Mouse (Mus musculus) neutrophil, adult 5-6 weeks (primary cell): ENCODE data around the gene Lrrc75a. TPM values are rescaled to one million over a fixed set of nuclear protein-coding genes. Genes with fewer than 3 reads are reported as not detected.
A peak's percentile ranks its signal among the peaks of the same experiment; 100 is the strongest.

ENCODE experiments used
- ATAC-seq: fragments of 151-379, 151-347 bp; 2 replicates; pipeline ENCODE4 v1.8.0; 2017; ENCODE audit warnings: mild to moderate bottlenecking, moderate TSS enrichment; ENCODE audit not compliant: insufficient number of reproducible peaks, poor library complexity, low FRiP score, severe bottlenecking; ENCODE audit errors: extremely low read depth
- total RNA-seq: library from RNA; stranded (forward); fragments of 200-1000 nt; gene quantifications from 2 replicates; pipeline ENCODE4 v1.2.3, GENCODE M21; 2017

The Lrrc75a gene
- total RNA-seq, 1 experiment from 2014 or later = 3.4 TPM

DNA sequence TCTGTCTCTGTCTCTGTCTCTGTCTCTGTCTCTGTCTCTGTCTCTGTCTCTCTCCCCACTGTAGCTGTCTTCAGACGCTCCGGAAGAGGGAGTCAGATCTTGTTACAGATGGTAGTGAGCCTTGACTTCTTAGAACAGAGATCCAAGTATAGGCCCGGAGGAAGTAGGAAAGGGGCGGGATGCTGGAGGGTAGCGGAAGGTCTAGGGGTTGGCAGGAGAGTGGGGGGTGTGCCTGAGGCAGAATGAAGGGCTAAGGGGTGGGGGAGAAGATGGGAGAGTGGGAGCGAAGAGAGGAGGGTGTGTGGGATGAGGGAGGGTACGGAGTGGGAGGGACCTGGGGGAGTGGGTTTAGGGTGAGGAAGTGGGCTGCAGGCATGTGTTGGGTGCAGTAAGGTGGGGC lies 82.6 kb downstream of the Lrrc75a start:
- no peak for ATAC-seq

DNA sequence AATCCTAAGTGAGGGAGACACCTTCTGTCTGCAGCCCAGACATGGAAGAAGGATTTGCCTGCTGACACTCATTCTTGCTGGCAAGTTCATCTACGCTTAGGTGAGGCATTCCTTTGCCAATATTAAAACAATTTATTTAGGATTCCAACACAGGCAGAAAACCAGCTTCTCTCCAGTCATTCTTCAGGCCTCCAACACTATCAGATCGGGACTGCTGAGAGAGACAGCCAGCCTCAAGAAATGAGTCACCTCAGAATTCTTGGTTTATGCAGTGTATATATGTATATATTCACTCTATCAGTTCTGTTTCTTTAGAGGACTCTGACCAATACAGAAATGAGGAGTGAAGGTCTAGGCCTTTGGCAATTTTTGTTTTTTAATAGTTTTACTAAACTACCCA lies 84.7 kb downstream of the Lrrc75a start:
- ATAC-seq = no peak

DNA sequence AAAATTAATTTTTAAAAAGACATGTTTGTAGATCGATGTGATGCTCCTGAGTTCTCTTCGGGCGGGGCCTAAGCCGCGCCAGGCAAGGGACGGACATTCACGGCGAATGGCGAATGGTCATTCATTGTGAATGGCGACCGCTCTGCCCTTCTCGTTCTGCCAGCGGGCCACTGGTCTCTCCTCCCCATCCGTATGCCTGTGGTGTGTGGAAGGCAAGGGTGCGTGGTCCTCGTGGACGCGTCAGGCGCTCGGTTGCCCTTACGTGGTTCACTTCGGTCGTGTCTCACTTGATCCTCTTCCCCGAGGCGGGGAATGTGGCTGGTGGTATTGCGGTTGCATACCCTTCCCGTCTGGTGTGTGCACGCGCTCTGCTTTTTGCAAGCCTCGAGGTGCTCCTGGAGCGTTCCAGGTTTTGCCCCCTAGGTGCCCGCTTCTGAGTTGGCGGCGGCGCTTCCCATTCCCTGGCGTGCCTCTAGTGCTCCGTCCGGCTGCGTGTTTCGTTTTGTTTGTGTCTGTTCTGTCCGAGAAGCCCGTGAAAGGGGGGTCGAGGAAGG lies 87.8 kb downstream of the Lrrc75a start:
- ATAC-seq = 0 out of 2 replicates have a peak, but pooled peaks have one; percentile 23

DNA sequence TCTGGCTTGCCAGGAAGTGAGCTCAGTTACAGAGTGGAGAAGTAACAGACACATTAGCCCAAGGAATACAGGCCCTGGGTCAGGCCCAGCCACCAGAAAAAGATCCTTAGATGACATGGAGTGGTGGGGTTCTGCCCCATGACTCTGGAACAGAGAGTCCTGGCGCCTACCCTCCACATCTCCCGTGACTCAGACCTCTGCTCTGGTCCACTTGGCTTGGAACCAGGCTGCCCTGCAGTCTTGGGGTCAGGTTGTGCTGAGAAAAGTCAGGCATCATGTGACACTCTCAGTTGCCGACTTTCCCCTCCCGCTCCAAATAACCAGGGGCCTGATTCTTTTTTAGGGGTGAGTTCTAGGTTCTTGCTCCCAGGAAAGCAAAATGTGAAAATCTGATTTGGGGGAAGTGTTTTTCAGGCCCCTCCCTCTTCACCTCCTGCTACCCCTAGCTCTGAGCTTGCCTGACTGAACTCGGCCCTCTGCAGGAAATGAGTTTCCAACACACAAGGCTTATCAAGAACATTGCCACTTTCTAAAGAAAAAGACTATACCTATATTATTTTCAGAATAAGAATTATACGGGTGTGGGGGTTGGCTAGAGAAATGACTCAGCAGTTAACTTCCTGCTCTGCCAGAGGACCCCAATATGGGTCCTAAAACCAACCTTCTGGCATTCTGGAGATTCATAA lies 89.2 kb downstream of the Lrrc75a start:
- no peak for ATAC-seq

DNA sequence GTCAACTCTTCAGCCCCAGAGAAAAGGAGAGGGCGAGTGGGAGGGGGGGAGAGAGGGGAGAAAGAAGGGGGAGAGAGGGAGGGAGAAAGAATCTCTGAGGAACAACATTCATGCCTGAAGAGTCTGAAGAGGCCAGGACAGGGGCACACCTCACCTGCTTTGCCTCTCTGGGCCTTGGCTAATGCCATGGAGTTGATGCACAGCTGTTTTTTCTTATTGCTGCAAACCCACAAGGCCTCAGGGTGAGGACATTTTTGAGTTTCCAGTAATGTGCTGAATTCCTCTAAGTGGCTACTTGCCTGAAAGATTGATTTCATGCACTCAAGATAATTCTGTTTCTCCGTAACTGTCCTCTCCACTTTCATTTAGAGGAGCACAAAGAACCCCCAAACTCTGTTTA lies 90.2 kb downstream of the Lrrc75a start:
- no peak for ATAC-seq

DNA sequence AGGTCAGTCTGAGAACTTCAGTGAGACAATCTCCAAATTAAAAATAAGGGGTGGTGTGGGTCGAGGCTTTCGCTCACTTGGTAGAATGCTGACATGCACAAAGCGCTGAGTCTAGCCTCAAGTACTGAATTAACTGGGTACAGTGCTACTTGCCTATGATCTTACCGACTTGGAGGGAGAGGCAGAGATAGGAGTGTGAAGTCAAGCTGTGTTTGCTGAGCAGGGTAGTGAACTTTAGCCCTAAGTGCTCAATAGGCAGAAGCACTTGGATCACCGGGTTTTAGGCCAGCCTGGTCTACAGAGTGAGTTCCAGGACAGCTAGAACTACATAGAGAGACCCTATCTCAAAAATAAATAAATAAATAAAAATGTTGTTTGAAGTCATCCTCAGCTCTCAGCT lies 91.1 kb downstream of the Lrrc75a start:
- ATAC-seq = no peak

DNA sequence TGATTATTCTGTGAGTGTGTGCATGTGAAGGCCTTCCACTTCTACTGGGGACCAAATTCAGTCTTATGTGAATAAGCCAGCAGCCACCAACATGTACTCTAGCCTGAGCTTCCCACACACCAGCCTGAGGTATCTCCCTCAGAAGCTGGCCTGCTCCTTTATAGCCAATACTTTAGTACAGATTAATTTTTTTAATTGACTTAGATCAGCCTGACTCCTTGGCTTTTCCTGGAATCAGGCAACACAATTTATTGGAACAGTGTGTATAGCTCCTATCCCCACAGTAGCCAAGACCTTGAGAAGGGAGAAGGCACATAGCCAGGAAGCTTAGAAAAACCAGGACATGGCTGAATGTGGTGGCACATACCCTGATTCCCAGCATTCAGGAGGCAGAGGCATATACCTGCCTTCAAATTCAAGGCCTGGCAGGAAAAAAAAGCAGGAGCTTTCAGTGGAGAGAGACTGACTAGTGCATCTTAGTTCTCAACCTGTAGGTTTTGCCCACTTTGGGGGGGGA lies 92.4 kb downstream of the Lrrc75a start:
- ATAC-seq = no peak

DNA sequence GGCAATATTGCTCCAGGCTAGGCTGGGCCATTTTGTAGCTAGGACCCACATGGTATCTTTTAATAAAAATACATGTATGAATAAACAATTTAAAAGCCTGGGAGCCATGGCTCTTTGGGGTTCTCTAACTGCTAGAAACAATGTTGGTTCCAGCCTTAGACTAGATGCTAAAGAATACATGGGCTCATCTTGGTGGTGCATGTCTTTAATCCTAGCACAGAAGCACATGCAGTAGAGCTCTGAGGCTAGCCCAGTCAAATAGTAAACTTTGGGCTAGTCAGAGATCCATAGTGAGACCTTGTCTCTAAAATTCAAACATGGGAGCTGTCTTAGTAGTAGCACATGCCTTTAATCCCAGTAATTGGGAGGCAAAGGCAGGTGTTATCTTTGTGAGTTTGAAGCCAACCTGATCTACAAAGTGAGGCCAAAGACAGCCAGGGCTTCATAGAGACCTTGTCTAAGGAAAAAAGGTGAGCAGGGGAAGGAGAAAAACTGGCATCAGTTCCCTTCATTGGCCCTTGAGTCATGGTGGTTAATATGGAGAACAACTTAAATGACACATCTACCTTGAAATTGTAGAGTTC lies 93.3 kb downstream of the Lrrc75a start:
- ATAC-seq = no peak

Other genes with a start within 250 kb of the Lrrc75a start
- gene Pigl, start 190.1 kb downstream of the Lrrc75a start, total RNA-seq = 9.9 and 13.9 TPM in 2 replicates
- 448 and 551 TPM in 2 replicates for gene Ncor1, start 190.0 kb downstream of the Lrrc75a start, total RNA-seq
- gene Cenpv, start 109.3 kb downstream of the Lrrc75a start, total RNA-seq = 1.7 and 9.0 TPM in 2 replicates
- 1,420 and 1,558 TPM in 2 replicates for gene Ubb, start 97.4 kb downstream of the Lrrc75a start, total RNA-seq
- 62.7 and 66.9 TPM in 2 replicates for gene Trpv2, start 74.0 kb downstream of the Lrrc75a start, total RNA-seq
- 7.6 and 12.6 TPM in 2 replicates for gene Mmgt2, start 141 bp upstream of the Lrrc75a start, total RNA-seq
- gene Zfp287, start 83.4 kb upstream of the Lrrc75a start, total RNA-seq = 10.6 and 12.8 TPM in 2 replicates
- not detected in 2 replicates for gene Gm10428, start 104.6 kb upstream of the Lrrc75a start, total RNA-seq
- 0.81 and 2.9 TPM in 2 replicates for gene Zfp286, start 140.9 kb upstream of the Lrrc75a start, total RNA-seq
- gene Trim16, start 171.7 kb upstream of the Lrrc75a start, total RNA-seq = 5.5 and 6.4 TPM in 2 replicates
- 4.3 and 5.1 TPM in 2 replicates for gene Fbxw10, start 198.5 kb upstream of the Lrrc75a start, total RNA-seq
- gene Tvp23b, start 230.9 kb upstream of the Lrrc75a start, total RNA-seq = 19.2 and 21.7 TPM in 2 replicates